Mouse (Mus musculus) thymus, adult 2 months (tissue): ENCODE measurements around the gene Eef1a2. TPM values are rescaled to one million over a fixed set of nuclear protein-coding genes. Genes with fewer than 3 reads are reported as not detected.

Experiments
- DNase-seq: peaks from one replicate; pipeline ENCODE4 v3.0.0; 2021
- H3K27ac ChIP-seq: fragments of 200-500 bp; 2 replicates; pipeline ENCODE4 v1.5.1; 2012; ENCODE audit warnings: low read length, control low read depth; ENCODE audit not compliant: control insufficient read depth, insufficient read depth
- H3K27me3 ChIP-seq: fragments of 200-500 bp; 2 replicates; pipeline ENCODE4 v1.6.1; 2012; ENCODE audit warnings: mild to moderate bottlenecking, low read length, moderate library complexity, mixed read lengths; ENCODE audit not compliant: control insufficient read depth, insufficient read depth
- H3K36me3 ChIP-seq: fragments of 200-500 bp; 2 replicates; pipeline ENCODE4 v1.6.1; 2012; ENCODE audit warnings: mild to moderate bottlenecking, low read length, moderate library complexity; ENCODE audit not compliant: control insufficient read depth, insufficient read depth
- H3K4me1 ChIP-seq: fragments of 200-500 bp; replicated peaks from 2 replicates; pipeline ENCODE4 v1.6.1; 2012; ENCODE audit warnings: low read length; ENCODE audit not compliant: control insufficient read depth, insufficient read depth
- H3K4me3 ChIP-seq: fragments of 200-500 bp; 2 replicates; pipeline ENCODE4 v1.5.1; 2012; ENCODE audit warnings: mild to moderate bottlenecking, low read length, control low read depth, moderate library complexity; ENCODE audit not compliant: control insufficient read depth, insufficient read depth
- CTCF ChIP-seq: fragments of 200-500 bp; IDR thresholded peaks from 2 replicates; pipeline ENCODE4 v1.5.1; 2012; ENCODE audit warnings: mild to moderate bottlenecking, control low read depth, low read length, moderate library complexity, borderline replicate concordance; ENCODE audit not compliant: control insufficient read depth, poor library complexity, insufficient read depth; ENCODE audit errors: extremely low read depth
- POLR2A ChIP-seq: fragments of 200-500 bp; IDR thresholded peaks from 2 replicates; pipeline ENCODE4 v1.6.1; 2012; ENCODE audit warnings: mild to moderate bottlenecking, low read length, control low read depth, moderate library complexity; ENCODE audit not compliant: control insufficient read depth, poor library complexity, insufficient read depth; ENCODE audit errors: extremely low read depth
- WGBS: fragments of 180-500 bp; shearing (Covaris S2); methylation state at CpG from one replicate; pipeline ENCODE4 v1.1.7; 2018; 5-methylcytosine and 5-hydroxymethylcytosine counted together
- polyA plus RNA-seq: library from polyadenylated mRNA; depleted of rRNA; stranded (reverse); fragments of >200 nt; gene quantifications from 2 replicates; pipeline ENCODE4 v1.2.3, GENCODE M21; 2012

Gene Eef1a2
- polyA plus RNA-seq, 1 experiment = 42.5 TPM

DNA sequence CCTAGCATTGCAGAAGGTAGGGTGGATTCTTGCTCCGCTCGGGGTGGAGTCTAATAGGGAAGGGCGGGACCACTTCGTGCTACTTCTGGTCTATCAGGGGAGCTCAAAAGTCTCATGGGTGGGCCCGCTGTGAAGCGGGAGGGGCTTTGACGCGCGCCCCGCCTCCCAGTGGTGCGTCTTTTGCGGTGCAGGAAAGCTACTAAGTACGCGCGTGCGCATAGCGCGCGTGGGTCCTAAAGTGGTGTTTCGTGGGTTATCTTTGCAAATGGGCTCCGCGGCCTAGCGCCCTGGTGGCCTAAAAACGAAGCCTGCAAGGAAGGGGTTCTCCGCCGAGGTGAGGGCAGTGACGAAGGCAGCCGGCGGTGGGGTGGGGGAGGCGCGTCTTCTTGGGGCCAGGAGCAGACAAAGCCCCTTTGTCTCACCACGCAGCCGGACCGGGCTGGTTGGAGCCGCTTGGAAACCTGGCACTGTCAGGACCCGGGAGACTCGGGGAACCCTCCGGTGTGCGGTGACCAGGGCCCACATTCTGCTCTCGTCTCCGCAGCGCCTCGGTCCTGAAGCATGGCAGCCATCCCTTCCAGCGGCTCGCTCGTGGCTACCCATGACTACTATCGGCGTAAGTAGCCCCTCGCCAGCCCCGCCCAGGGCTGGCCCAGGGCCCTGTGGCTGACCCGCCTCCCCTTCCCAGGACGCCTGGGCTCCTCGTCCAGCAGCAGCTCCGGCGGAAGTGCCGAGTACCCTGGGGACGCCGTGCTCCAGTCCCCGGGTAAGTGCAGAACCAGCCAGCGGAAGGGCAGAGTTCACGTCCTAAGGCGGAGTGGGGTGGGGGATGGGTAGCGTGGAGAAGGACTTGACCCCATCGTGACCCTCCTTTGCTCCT is 30.5 kb upstream of the Eef1a2 start, which contains the start of gene Ppdpf:
Gene Ppdpf (plus strand): TSS at position 127 of the 880 bp plus-strand sequence.
- under 1% methylated on average over 64 of the region's 64 CpGs for WGBS
- Histone ChIP-seq H3K4me3 (peak within 1 kb of the TSS; percentile 86), H3K27ac (peak within 1 kb of the TSS; percentile 38; the same call in 1 of the 2 replicates), H3K36me3 (no peaks in the 10 kb centered on the region), H3K4me1 (peaks cover 14% of the 10 kb centered on the region), H3K27me3 (no peaks in the 10 kb centered on the region)
- peak; percentile 95 for DNase-seq
- TF ChIP-seq CTCF (no peak), POLR2A (peak; percentile 62)

GRCm38 (mm10) chr2:181186635-181187034 is 29.8 kb upstream of the Eef1a2 start:
- Histone ChIP-seq H3K4me1 (peaks cover 14% of the 10 kb centered on the region), H3K27me3 (no peaks in the 10 kb centered on the region), H3K4me3 (peak overlapping the region; percentile 86), H3K27ac (peak overlapping the region; percentile 38; the same call in 1 of the 2 replicates), H3K36me3 (no peaks in the 10 kb centered on the region)
- peak; percentile 89 for DNase-seq
- WGBS = under 1% methylated on average over 14 of the region's 14 CpGs
- TF ChIP-seq POLR2A (no peak), CTCF (peak; percentile 81; the same call in 1 of the 2 replicates)

DNA sequence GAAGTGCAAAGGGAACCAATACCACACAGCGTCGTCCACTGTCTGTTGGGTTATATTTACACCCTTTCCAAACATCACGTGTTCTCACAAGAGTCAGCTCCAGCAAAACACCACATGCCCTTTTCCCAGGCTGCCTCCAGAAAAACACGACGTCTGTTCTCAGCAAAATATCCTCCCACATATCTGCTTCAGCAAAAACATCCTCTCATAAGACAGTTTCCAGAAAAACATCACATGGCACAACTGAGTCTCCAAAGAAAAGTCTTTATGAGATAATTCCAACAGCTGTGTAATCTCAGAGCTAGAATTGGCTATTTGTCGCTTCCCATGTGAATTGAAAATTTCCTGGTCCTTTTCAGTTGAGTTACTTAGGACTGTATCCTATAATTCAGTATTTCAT is 24.1 kb upstream of the Eef1a2 start:
- TF ChIP-seq CTCF (no peak), POLR2A (no peak)
- Histone ChIP-seq H3K27ac (no peak overlapping the region), H3K27me3 (no peaks in the 10 kb centered on the region), H3K4me3 (no peak overlapping the region), H3K4me1 (no peaks in the 10 kb centered on the region), H3K36me3 (no peaks in the 10 kb centered on the region)
- DNase-seq = no peak
- WGBS = 89% methylated on average over 6 of the region's 6 CpGs

GRCm38 (mm10) chr2:181178471-181178870 is 21.7 kb upstream of the Eef1a2 start:
- Histone ChIP-seq H3K36me3 (no peaks in the 10 kb centered on the region), H3K4me3 (no peak overlapping the region), H3K27ac (no peak overlapping the region), H3K4me1 (no peaks in the 10 kb centered on the region), H3K27me3 (no peaks in the 10 kb centered on the region)
- TF ChIP-seq CTCF (no peak), POLR2A (no peak)
- DNase-seq = no peak
- 66% methylated on average over 5 of the region's 5 CpGs for WGBS

- no peaks in the 10 kb centered on the region for H3K27me3 ChIP-seq
- DNase-seq = no peak
- H3K4me1 ChIP-seq = no peaks in the 10 kb centered on the region
- 75% methylated on average over 3 of the region's 3 CpGs for WGBS
- H3K27ac ChIP-seq = no peak overlapping the region
- no peak for TF ChIP-seq POLR2A
- TF ChIP-seq CTCF = no peak
- no peak overlapping the region for H3K4me3 ChIP-seq
- H3K36me3 ChIP-seq = no peaks in the 10 kb centered on the region
Observed at GRCm38 (mm10) chr2:181178015-181178414, 21.2 kb upstream of the Eef1a2 start.

- no peak for DNase-seq
- Histone ChIP-seq H3K4me1 (no peaks in the 10 kb centered on the region), H3K36me3 (no peaks in the 10 kb centered on the region), H3K27me3 (no peaks in the 10 kb centered on the region), H3K4me3 (no peak overlapping the region), H3K27ac (no peak overlapping the region)
- TF ChIP-seq POLR2A (no peak), CTCF (no peak)
- 88% methylated on average over 3 of the region's 3 CpGs for WGBS
Observed at GRCm38 (mm10) chr2:181174646-181175045, 17.8 kb upstream of the Eef1a2 start.
